Mouse (Mus musculus) heart, embryonic 13.5 days (tissue): Measurements from ENCODE around the gene Fcmr. TPM values are rescaled to one million over a fixed set of nuclear protein-coding genes. Genes with fewer than 3 reads are reported as not detected.

ENCODE experiments used
- ATAC-seq: fragments of 200-750 bp; cut with Nextera tagmentation; 2 replicates; pipeline ENCODE4 v1.8.0; 2017; ENCODE audit warnings: moderate TSS enrichment; ENCODE audit not compliant: insufficient number of reproducible peaks, low FRiP score, low TSS enrichment; ENCODE audit errors: extremely low read depth
- H3K27ac ChIP-seq: fragments of 300-500 bp; sonication (generic); replicated peaks from 2 replicates; pipeline ENCODE4 v1.5.1; 2015; ENCODE audit warnings: moderate library complexity, mild to moderate bottlenecking, inconsistent platforms
- H3K27me3 ChIP-seq: fragments of 300-500 bp; sonication (generic); replicated peaks from 2 replicates; pipeline ENCODE4 v1.6.1; 2015; ENCODE audit warnings: mild to moderate bottlenecking, inconsistent platforms
- H3K36me3 ChIP-seq: fragments of 300-500 bp; sonication (generic); 2 replicates; pipeline ENCODE4 v1.6.1; 2015; ENCODE audit warnings: mild to moderate bottlenecking, inconsistent platforms
- H3K4me1 ChIP-seq: fragments of 300-500 bp; sonication (generic); 2 replicates; pipeline ENCODE4 v1.6.1; 2015; ENCODE audit warnings: inconsistent platforms
- H3K4me2 ChIP-seq: fragments of 300-500 bp; sonication (generic); 2 replicates; pipeline ENCODE4 v1.6.1; 2015; ENCODE audit warnings: inconsistent platforms, mild to moderate bottlenecking, moderate library complexity
- H3K4me3 ChIP-seq: fragments of 300-500 bp; sonication (generic); 2 replicates; pipeline ENCODE4 v1.5.1; 2015; ENCODE audit warnings: moderate library complexity, mild to moderate bottlenecking, inconsistent platforms
- H3K9ac ChIP-seq: fragments of 300-500 bp; sonication (generic); 2 replicates; pipeline ENCODE4 v1.6.1; 2015; ENCODE audit warnings: inconsistent platforms, mild to moderate bottlenecking, moderate library complexity
- H3K9me3 ChIP-seq: fragments of 300-500 bp; sonication (generic); 2 replicates; pipeline ENCODE4 v1.6.1; 2016; ENCODE audit warnings: inconsistent platforms
- WGBS: fragments of 180-500 bp; shearing (Covaris S2); methylation state at CpG from one replicate; pipeline ENCODE4 v1.1.7; 2015; ENCODE audit warnings: mixed read lengths; 5-methylcytosine and 5-hydroxymethylcytosine counted together
- polyA plus RNA-seq: library from polyadenylated mRNA; unstranded; fragments of >200 nt; fragmentation: Nextera tagmentation; extraction: Ambion mirVana; gene quantifications from 2 replicates; pipeline ENCODE4 v1.2.1, GENCODE M21; 2015

The Fcmr gene
- polyA plus RNA-seq, 1 experiment from 2014 or later = 1.1 TPM

DNA sequence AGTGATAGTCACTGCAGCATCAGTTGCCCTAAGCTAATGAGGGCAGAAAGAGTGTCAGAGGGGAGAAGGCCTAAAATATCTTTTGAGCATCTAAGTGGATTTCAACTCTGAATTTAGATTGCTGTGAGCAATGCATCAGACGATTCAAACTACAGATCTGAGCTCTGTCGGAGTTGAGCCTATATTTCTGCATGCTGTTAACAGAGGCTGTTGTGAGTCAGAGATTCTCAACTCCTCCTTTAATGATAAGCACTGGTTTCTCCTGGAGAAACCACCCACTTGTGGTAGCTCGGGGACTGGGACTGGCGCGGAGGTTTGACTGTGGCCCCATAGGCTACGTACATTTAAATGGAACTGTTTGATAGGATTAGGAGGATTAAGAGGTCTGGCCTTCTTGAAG, 29.0 kb downstream of the Fcmr start:
- Histone ChIP-seq H3K9me3 (no peaks in the 10 kb centered on the region), H3K4me1 (no peaks in the 10 kb centered on the region), H3K27me3 (no peaks in the 10 kb centered on the region), H3K9ac (no peak overlapping the region), H3K4me2 (no peak overlapping the region), H3K27ac (no peak overlapping the region), H3K36me3 (no peaks in the 10 kb centered on the region), H3K4me3 (no peak overlapping the region)
- ATAC-seq = no peak
- 35% methylated on average over 6 of the region's 6 CpGs for WGBS

- no peak overlapping the region for H3K27ac ChIP-seq
- H3K27me3 ChIP-seq = no peaks in the 10 kb centered on the region
- H3K4me2 ChIP-seq = no peak overlapping the region
- no peaks in the 10 kb centered on the region for H3K9me3 ChIP-seq
- H3K36me3 ChIP-seq = no peaks in the 10 kb centered on the region
- no peak overlapping the region for H3K4me3 ChIP-seq
- H3K9ac ChIP-seq = no peak overlapping the region
- no peaks in the 10 kb centered on the region for H3K4me1 ChIP-seq
- ATAC-seq = no peak
- 55% methylated on average over 7 of the region's 7 CpGs for WGBS
These were observed 37.0 kb downstream of the Fcmr start for GRCm38 (mm10) chr1:130902505-130902904.

- Histone ChIP-seq H3K4me1 (no peaks in the 10 kb centered on the region), H3K9ac (no peak within 1 kb of the TSS), H3K36me3 (no peaks in the 10 kb centered on the region), H3K27ac (no peak within 1 kb of the TSS), H3K4me3 (no peak within 1 kb of the TSS), H3K9me3 (no peaks in the 10 kb centered on the region), H3K27me3 (no peaks in the 10 kb centered on the region), H3K4me2 (no peak within 1 kb of the TSS)
- ATAC-seq = no peak
- 84% methylated on average over 12 of the region's 12 CpGs for WGBS
These were observed 46.0 kb downstream of the Fcmr start, which contains the start of gene Il20 for GRCm38 (mm10) chr1:130911401-130912010. Il20 (minus strand) TSS chr1:130911451.

DNA sequence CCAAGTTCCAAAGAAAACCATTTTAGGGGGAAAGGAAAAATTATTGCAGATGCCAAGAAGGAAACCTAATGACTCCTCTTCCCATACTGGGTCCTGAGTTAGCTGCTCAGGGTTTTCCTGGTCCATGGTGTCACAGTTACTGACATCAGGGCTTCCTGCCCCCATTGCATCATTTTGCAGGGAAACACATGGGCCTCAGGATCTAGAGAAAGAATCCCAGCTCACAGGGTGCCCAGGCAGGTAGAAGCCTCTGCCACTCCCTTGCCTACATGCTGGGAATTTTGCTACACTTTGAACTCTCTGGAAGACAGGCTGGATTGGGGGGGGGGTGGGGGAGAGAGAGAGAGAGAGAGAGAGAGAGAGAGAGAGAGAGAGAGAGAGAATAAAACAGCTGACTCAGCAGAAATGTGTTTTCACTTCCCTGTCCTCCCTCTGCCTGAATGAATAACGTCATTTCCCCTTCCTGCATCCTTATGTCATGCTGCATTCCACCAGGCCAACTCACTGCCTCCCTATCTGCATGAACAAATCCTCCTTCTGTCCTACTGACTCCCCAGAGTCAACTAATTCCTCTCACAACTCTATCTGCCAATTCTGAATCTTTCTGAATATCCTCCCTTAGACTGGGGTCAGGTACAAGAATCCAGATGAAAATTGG, 53.0 kb downstream of the Fcmr start:
- Histone ChIP-seq H3K4me2 (no peak overlapping the region), H3K4me1 (no peaks in the 10 kb centered on the region), H3K4me3 (no peak overlapping the region), H3K9ac (no peak overlapping the region), H3K9me3 (no peaks in the 10 kb centered on the region), H3K27ac (no peak overlapping the region), H3K36me3 (no peaks in the 10 kb centered on the region), H3K27me3 (no peaks in the 10 kb centered on the region)
- WGBS = 36% methylated on average over 1 of the region's 1 CpGs
- no peak for ATAC-seq

- Histone ChIP-seq H3K27me3 (no peaks in the 10 kb centered on the region), H3K9ac (no peak overlapping the region), H3K4me1 (no peaks in the 10 kb centered on the region), H3K4me3 (no peak overlapping the region), H3K9me3 (no peaks in the 10 kb centered on the region), H3K36me3 (no peaks in the 10 kb centered on the region), H3K4me2 (no peak overlapping the region), H3K27ac (no peak overlapping the region)
- no peak for ATAC-seq
These were observed 61.0 kb downstream of the Fcmr start for GRCm38 (mm10) chr1:130926484-130926883.

Other genes starting within 250 kb of the Fcmr start
- gene Zp3r, start 236.0 kb upstream of the Fcmr start, polyA plus RNA-seq = not detected in 2 replicates
- gene C4bp, start 204.0 kb upstream of the Fcmr start, polyA plus RNA-seq = 0.09 TPM in 1 of 2 replicates, not detected in the other
- 0.11 TPM in 1 of 2 replicates, not detected in the other for gene Gm29427, start 149.9 kb upstream of the Fcmr start, polyA plus RNA-seq
- gene Yod1, start 148.3 kb upstream of the Fcmr start, polyA plus RNA-seq = 9.4 and 10.1 TPM in 2 replicates
- 5.3 and 6.7 TPM in 2 replicates for gene Pfkfb2, start 136.4 kb upstream of the Fcmr start, polyA plus RNA-seq
- gene AA986860, start 133.7 kb upstream of the Fcmr start, polyA plus RNA-seq = 1.0 TPM in 2 replicates
- 0.10 TPM in 1 of 2 replicates, not detected in the other for gene Fcamr, start 64.8 kb upstream of the Fcmr start, polyA plus RNA-seq
- gene Pigr, start 39.0 kb upstream of the Fcmr start, polyA plus RNA-seq = not detected in 2 replicates
- not detected in 2 replicates for gene Il24, start 21.8 kb downstream of the Fcmr start, polyA plus RNA-seq
- not detected in 2 replicates for gene Il20, start 45.8 kb downstream of the Fcmr start, polyA plus RNA-seq
- not detected in 2 replicates for gene Il19, start 74.4 kb downstream of the Fcmr start, polyA plus RNA-seq
- gene Il10, start 154.2 kb downstream of the Fcmr start, polyA plus RNA-seq = not detected in 2 replicates
- 60.0 and 62.0 TPM in 2 replicates for gene Mapkapk2, start 232.2 kb downstream of the Fcmr start, polyA plus RNA-seq